Mouse (Mus musculus) embryonic fibroblast, embryonic 13.5 days (primary cell): ENCODE measurements around the gene Ccnf. TPM values are rescaled to one million over a fixed set of nuclear protein-coding genes. Genes with fewer than 3 reads are reported as not detected.

Experiments
- H3K27ac ChIP-seq: 2 replicates; pipeline ENCODE4 v1.5.1; 2012; ENCODE audit warnings: low read length, control low read depth, inconsistent platforms; ENCODE audit not compliant: insufficient read depth
- H3K4me1 ChIP-seq: 2 replicates; pipeline ENCODE4 v1.6.1; 2011; ENCODE audit warnings: low read length; ENCODE audit not compliant: control insufficient read depth, insufficient read depth
- H3K4me3 ChIP-seq: 2 replicates; pipeline ENCODE4 v1.5.1; 2011; ENCODE audit warnings: mild to moderate bottlenecking, control low read depth, low read length; ENCODE audit not compliant: insufficient read depth
- CTCF ChIP-seq: IDR thresholded peaks from 2 replicates; pipeline ENCODE4 v1.5.1; 2011; ENCODE audit warnings: mild to moderate bottlenecking, control low read depth, low read length, moderate library complexity, borderline replicate concordance; ENCODE audit not compliant: insufficient read depth
- POLR2A ChIP-seq: IDR thresholded peaks from 2 replicates; pipeline ENCODE4 v1.6.1; 2011; ENCODE audit warnings: low read depth, mild to moderate bottlenecking, control low read depth, low read length, moderate library complexity
- polyA plus RNA-seq: library from polyadenylated mRNA; stranded (reverse); fragments of >200 nt; gene quantifications from 2 replicates; pipeline ENCODE4 v1.2.4, GENCODE M21; 2011; ENCODE audit warnings: low read depth; ENCODE audit not compliant: missing spikeins, insufficient read length

Gene Ccnf
- 23.5 and 24.2 TPM in 2 replicates for polyA plus RNA-seq

DNA sequence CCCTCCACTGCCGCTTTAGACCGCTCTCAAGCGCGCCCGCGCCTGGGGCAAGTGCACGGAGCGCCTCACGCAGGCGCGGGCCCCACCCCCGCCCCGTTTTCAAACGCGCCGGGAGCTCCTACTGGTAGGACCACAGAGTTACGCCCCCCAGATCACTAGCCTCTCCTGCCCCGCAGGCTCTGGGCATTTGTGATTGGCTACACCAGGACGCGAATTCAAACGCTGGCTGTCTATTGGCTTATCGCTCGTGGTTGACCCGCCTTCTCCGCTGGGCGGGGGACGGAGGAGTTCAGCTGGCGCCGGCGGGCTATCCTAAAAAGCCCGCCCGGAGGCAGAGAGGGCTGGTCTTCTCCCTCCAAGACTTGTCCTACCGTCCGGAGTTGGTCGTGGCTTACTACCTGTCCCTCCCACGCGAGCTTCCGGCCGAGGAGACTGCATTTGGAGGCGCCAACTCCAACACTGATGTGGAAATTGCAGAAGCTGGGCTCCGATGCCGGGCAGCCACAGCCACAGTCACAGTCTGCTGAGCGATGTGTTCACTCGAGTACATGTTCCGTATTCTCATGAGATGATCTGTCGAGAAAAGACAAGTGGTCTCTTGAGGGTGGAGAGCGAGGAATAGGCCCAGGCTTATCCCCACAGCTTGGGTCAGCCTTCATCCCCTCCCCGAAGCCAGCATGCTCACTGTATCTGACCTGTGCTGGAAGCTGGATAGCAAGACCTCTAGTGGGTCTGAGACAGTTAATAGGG is at the start of gene Ccnf:
TSS of gene Ccnf (minus strand) at position 165 of the 750 bp plus-strand sequence.
- Histone ChIP-seq H3K4me1 (no peaks in the 10 kb centered on the region), H3K4me3 (peak within 1 kb of the TSS; percentile 93), H3K27ac (peak within 1 kb of the TSS; percentile 43)
- TF ChIP-seq POLR2A (peak; percentile 85), CTCF (no peak)

DNA sequence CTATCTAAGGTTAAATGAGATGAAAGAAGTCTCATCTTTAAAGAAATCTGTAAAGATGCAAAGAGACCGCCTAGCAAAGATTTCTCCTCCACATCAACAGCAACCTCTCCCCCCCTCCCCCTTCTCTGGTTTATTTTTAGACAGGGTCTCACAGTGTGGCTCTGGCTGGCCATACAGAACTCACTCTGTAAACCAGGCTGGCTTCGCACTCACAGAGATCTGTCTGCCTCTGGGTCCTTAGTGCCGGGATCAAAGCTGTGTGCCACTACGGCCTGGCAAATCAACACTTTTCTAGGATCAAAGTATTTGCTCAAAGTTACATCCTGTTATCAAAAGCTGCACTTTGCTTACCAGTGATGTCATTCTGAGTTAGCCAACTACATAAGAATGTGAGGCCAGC is 49.4 kb upstream of the Ccnf start:
- H3K4me1 ChIP-seq, result no peaks in the 10 kb centered on the region

DNA sequence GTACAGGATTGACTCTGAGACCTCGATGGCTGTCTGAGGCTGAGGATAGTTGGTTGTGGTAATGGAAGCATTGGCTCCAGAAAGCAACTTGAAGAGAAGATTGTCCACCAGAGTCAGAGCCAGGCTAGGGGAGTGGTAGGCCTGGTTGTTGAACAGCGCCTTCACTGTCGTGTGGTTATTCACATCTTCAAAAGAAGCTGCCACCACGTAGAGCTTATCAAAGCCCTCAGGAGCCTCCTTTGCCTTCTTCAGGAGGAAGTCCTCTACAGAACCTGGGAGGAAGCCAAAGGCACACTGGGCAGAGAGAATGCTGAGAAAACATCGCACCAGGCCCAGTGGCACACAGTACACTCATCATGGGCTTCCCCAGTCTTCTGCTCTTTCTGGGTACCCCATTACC is 38.1 kb upstream of the Ccnf start:
- no peak for TF ChIP-seq POLR2A
- TF ChIP-seq CTCF, result no peak
- Histone ChIP-seq H3K27ac (no peak overlapping the region), H3K4me3 (no peak overlapping the region), H3K4me1 (no peaks in the 10 kb centered on the region)

More for the DNA sequence above, 49.4 kb upstream of the Ccnf start:
- TF ChIP-seq POLR2A (no peak), CTCF (no peak)
- Histone ChIP-seq H3K27ac (no peak overlapping the region), H3K4me3 (no peak overlapping the region)

DNA sequence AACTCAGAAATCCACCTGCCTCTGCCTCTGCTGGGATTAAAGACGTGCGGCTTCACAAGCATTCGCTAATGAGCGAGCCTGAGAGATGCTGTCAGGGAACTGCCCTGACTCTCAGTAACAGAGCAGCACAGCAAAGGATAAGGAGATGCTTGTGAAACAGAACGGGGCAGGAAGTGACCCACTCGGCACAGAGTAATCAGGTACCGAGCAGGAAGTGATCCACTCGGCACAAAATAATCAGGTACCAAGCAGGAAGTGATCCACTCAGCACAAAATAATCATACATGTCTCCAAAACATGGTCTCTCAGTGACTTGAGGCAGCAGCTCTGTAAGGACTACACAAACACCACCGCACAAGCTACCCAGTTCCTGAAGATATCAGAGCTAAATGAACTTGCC is 37.2 kb upstream of the Ccnf start:
- Histone ChIP-seq H3K4me1 (no peaks in the 10 kb centered on the region), H3K4me3 (no peak overlapping the region), H3K27ac (no peak overlapping the region)
- TF ChIP-seq CTCF (no peak), POLR2A (no peak)

DNA sequence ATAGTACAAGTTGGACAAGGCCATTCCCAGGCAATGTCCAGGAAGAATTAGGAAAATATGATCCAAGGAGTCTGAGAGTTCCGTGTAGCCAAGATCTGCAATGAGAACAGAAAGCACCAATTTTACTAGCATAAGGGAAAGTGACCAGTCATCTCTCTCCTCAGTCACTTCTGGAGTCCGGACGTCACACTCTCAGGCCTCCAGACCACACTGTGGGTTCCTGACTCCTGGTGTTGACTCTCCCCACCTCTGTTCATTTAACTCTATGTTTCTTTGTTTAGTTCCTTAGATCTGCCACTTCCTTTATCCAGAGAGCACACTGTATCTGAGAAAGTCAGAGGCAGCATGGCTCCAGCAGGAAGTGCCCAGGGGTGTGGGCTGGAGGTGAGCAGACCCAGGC is 34.4 kb upstream of the Ccnf start:
- TF ChIP-seq CTCF (no peak), POLR2A (no peak)

DNA sequence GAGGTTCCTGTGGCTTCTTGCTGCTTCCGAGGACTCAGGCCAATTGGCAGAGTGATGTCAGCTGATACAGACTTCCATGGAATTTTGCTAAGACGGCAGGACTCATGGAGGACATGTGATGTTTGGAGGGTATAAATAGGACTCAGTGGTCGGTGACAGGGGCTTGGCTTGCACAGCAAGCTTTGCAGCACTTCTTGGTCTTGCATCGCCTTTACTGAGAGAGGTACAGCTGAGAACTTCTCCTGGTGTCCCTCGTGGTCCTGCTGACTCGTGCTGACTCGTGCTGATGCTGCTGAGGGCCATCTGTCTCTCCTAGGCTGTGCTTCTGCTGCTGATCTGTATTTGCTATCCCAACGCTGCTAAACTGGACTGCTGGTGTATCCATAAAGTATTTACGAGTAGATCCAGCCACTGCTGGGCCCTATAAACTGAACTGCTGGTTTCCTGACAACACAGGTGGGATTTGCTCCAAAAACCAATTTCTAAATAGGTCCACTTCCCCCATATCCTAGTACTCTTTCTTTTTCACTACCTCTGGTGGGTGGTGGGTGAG is 32.1 kb upstream of the Ccnf start:
- H3K27ac ChIP-seq, result no peak overlapping the region
- no peak overlapping the region for H3K4me3 ChIP-seq
- TF ChIP-seq CTCF, result no peak
- TF ChIP-seq POLR2A, result no peak
- no peaks in the 10 kb centered on the region for H3K4me1 ChIP-seq

More for the DNA sequence above, 34.4 kb upstream of the Ccnf start:
- Histone ChIP-seq H3K4me3 (no peak overlapping the region), H3K27ac (no peak overlapping the region), H3K4me1 (no peaks in the 10 kb centered on the region)

DNA sequence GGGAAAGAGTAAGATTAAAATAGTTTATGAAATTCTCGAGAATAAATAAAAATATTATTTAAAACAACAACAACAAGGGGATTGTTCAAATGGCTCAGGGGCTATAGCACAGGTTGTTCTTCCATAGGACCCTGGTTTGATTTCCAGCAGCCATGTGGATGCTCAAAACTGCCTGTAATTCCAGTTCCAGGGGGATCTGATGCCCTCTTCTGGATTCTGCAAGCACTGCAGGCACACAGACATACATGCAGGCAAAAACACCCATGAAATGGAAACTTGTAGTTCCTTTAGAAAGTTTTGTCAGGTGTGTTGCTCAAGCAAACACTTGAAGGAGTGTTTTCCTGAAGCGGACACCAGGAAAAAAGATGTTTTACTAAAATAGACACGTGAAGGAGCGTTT is 31.4 kb upstream of the Ccnf start:
- no peak overlapping the region; the same call in 1 of the 2 replicates for H3K27ac ChIP-seq
- no peaks in the 10 kb centered on the region for H3K4me1 ChIP-seq
- TF ChIP-seq CTCF (no peak), POLR2A (no peak)
- H3K4me3 ChIP-seq, result no peak overlapping the region

DNA sequence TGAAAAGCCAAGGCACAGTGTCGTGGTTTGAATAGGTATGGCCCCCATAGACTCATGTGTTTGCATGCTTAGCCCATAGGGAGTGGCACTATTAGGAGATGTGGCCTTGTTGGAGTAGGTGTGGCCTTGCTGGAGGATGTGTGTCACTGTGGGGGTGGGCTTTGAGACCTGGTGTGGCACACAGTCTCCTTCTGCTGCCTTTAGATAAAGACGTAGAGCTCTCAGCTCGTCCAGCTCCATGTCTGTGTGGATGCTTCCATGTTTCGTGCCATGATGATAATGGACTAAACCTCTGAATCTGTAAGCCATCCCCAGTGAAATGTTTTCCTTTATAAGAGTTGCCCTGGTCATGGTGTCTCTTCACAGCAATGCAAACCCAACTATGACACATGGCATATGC is 28.6 kb upstream of the Ccnf start:
- Histone ChIP-seq H3K27ac (no peak overlapping the region), H3K4me3 (no peak overlapping the region), H3K4me1 (no peaks in the 10 kb centered on the region)
- TF ChIP-seq POLR2A, result no peak
- TF ChIP-seq CTCF, result no peak

DNA sequence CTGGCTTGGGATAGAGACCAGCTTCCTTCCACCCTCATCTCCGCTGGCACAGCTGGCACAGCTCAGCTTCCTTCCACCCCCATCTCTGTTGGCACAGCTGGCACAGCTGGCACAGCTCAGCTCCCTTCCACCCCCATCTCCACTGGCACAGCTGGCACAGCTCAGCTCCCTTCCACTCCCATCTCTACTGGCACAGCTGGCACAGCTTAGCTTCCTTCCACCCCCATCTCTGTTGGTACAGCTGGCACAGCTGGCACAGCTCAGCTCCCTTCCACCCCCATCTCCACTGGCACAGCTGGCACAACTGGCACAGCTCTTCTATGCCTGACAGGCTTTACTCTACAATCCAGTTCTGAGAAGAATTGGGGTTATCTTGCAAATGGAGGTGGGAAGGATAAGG is 15.8 kb upstream of the Ccnf start:
- no peak overlapping the region for H3K4me3 ChIP-seq
- no peak for TF ChIP-seq POLR2A
- TF ChIP-seq CTCF, result no peak

DNA sequence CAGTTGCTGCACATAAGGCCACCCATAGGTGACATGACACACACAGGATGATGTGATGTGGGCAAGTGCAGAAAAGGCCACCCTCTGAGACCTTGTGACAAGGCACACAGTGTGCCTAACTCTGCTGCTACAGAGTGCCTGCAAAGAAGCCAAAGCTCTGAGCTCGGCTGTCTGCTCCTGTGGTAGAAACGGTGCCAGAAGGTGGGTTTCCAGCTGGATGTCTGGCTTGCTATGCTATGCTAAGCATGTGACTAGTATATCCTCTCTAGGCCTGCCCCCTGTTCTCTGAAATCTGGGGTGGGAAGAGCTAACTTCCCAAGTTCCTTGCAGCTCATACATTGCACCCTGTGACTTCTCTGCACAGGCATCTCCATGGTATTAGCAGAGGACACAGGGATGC is 13.5 kb upstream of the Ccnf start:
- no peak overlapping the region for H3K4me3 ChIP-seq
- TF ChIP-seq POLR2A (no peak), CTCF (no peak)
- no peaks in the 10 kb centered on the region for H3K4me1 ChIP-seq
- no peak overlapping the region for H3K27ac ChIP-seq

More for the DNA sequence above, 15.8 kb upstream of the Ccnf start:
- no peak overlapping the region for H3K27ac ChIP-seq
- H3K4me1 ChIP-seq, result no peaks in the 10 kb centered on the region
